Mouse (Mus musculus): ENCODE measurements around the gene Gm17490. TPM values are rescaled to one million over a fixed set of nuclear protein-coding genes. Genes with fewer than 3 reads are reported as not detected.

Gene Gm17490
- not detected for polyA plus RNA-seq (2014; fragmentation: Illumina TruSeq; extraction: RNeasy Lipid Tissue Mini Kit (QIAGEN cat#74804); ENCODE audit: low read depth, low replicate concordance)

GRCm38 (mm10) chr2:11625890-11626289, at the start of gene Gm17490:
Gm17490 (minus strand) TSS chr2:11626264.

DNA sequence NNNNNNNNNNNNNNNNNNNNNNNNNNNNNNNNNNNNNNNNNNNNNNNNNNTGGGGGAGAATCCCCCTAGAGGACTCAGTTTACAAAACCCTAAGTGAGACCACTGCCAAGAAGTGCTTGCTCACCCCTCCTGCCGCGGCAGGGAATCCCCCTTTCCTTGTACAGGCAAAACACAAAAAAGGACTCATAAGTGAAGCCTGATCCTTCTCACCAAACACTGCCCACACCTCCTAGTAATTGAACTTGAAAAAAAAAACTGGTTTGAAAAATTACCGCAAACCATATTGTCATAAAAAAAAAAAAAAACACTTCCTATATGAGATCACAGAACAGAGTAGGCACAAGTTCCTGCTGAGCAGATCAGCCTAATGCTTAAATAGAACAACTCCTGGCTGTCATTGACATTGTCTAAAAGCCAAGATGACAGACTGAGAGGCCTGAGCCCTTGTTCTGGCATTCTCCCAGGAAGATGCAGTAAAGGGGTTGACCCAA, 16.4 kb upstream of the Gm17490 start, which contains the start of gene Il2ra:
Gene Il2ra (plus strand): TSS at position 357 of the 491 bp plus-strand sequence.

GRCm38 (mm10) chr2:11604053-11604452, 22.0 kb downstream of the Gm17490 start, which contains the start of gene Rbm17:
Rbm17 (minus strand) TSS chr2:11604153.

Other genes starting within 250 kb of the Gm17490 start
- 152 TPM for gene Pfkfb3, start 72.2 kb downstream of the Gm17490 start, polyA plus RNA-seq (2014; fragmentation: Illumina TruSeq; extraction: RNeasy Lipid Tissue Mini Kit (QIAGEN cat#74804); ENCODE audit: low read depth, low replicate concordance)
- gene Rbm17, start 22.1 kb downstream of the Gm17490 start, polyA plus RNA-seq (2014; fragmentation: Illumina TruSeq; extraction: RNeasy Lipid Tissue Mini Kit (QIAGEN cat#74804); ENCODE audit: low read depth, low replicate concordance): 77.3 TPM
- 1.3 TPM for gene Il2ra, start 16.5 kb upstream of the Gm17490 start, polyA plus RNA-seq (2014; fragmentation: Illumina TruSeq; extraction: RNeasy Lipid Tissue Mini Kit (QIAGEN cat#74804); ENCODE audit: low read depth, low replicate concordance)
- gene Il15ra, start 79.0 kb upstream of the Gm17490 start, polyA plus RNA-seq (2014; fragmentation: Illumina TruSeq; extraction: RNeasy Lipid Tissue Mini Kit (QIAGEN cat#74804); ENCODE audit: low read depth, low replicate concordance): 31.7 TPM
- gene Fbh1, start 151.3 kb upstream of the Gm17490 start, polyA plus RNA-seq (2014; fragmentation: Illumina TruSeq; extraction: RNeasy Lipid Tissue Mini Kit (QIAGEN cat#74804); ENCODE audit: low read depth, low replicate concordance): 67.9 TPM
- gene Ankrd16, start 151.6 kb upstream of the Gm17490 start, polyA plus RNA-seq (2014; fragmentation: Illumina TruSeq; extraction: RNeasy Lipid Tissue Mini Kit (QIAGEN cat#74804); ENCODE audit: low read depth, low replicate concordance): 55.8 TPM

Measured in adipose tissue, adult 10 weeks (tissue).